Mouse (Mus musculus) olfactory bulb, adult 2 months (tissue): ENCODE measurements around the gene Rab26.

Experiments used
- CTCF ChIP-seq: fragments of 200-500 bp; IDR thresholded peaks from 2 replicates; pipeline ENCODE4 v1.5.1; 2012; ENCODE audit warnings: low read depth, mild to moderate bottlenecking, low read length, moderate library complexity; ENCODE audit not compliant: insufficient read depth
- POLR2A ChIP-seq: fragments of 200-500 bp; IDR thresholded peaks from 2 replicates; pipeline ENCODE4 v1.6.1; 2012; ENCODE audit warnings: mild to moderate bottlenecking, low read depth, low read length, moderate library complexity; ENCODE audit not compliant: insufficient read depth

- TF ChIP-seq POLR2A (no peak), CTCF (no peak)
Measured at GRCm38 (mm10) chr17:24540375-24540774, 6.4 kb upstream of the Rab26 start.
